Mouse (Mus musculus) hindbrain, embryonic 15.5 days (tissue): ENCODE data around the gene Aaas. TPM values are rescaled to one million over a fixed set of nuclear protein-coding genes. Genes with fewer than 3 reads are reported as not detected.
A peak's percentile ranks its signal among the peaks of the same experiment; 100 is the strongest.

Experiments used
- ATAC-seq: fragments of 200-750 bp; cut with Nextera tagmentation; 2 replicates; pipeline ENCODE4 v1.8.0; 2017; ENCODE audit warnings: low read depth, moderate number of reproducible peaks, moderate TSS enrichment; ENCODE audit not compliant: low FRiP score
- H3K27ac ChIP-seq: fragments of 300-500 bp; sonication (generic); replicated peaks from 2 replicates; pipeline ENCODE4 v1.5.1; 2015; ENCODE audit warnings: mild to moderate bottlenecking, inconsistent platforms
- H3K27me3 ChIP-seq: fragments of 300-500 bp; sonication (generic); 2 replicates; pipeline ENCODE4 v1.6.1; 2015; ENCODE audit warnings: control low read depth, inconsistent platforms
- H3K36me3 ChIP-seq: fragments of 300-500 bp; sonication (generic); 2 replicates; pipeline ENCODE4 v1.6.1; 2015; ENCODE audit warnings: control low read depth, inconsistent platforms
- H3K4me1 ChIP-seq: fragments of 300-500 bp; sonication (generic); replicated peaks from 2 replicates; pipeline ENCODE4 v1.6.1; 2015; ENCODE audit warnings: control low read depth, inconsistent platforms
- H3K4me2 ChIP-seq: fragments of 300-500 bp; sonication (generic); 2 replicates; pipeline ENCODE4 v1.6.1; 2015; ENCODE audit warnings: moderate library complexity, mild to moderate bottlenecking, inconsistent platforms
- H3K4me3 ChIP-seq: fragments of 300-500 bp; sonication (generic); 2 replicates; pipeline ENCODE4 v1.5.1; 2015; ENCODE audit warnings: mild to moderate bottlenecking, inconsistent platforms
- H3K9ac ChIP-seq: fragments of 300-500 bp; sonication (generic); 2 replicates; pipeline ENCODE4 v1.6.1; 2015; ENCODE audit warnings: inconsistent platforms
- H3K9me3 ChIP-seq: fragments of 300-500 bp; sonication (generic); 2 replicates; pipeline ENCODE4 v1.6.1; 2016; ENCODE audit warnings: control low read depth, inconsistent platforms
- WGBS: fragments of 180-500 bp; shearing (Covaris S2); methylation state at CpG from one replicate; pipeline ENCODE4 v1.1.7; 2015; 5-methylcytosine and 5-hydroxymethylcytosine counted together
- polyA plus RNA-seq: library from polyadenylated mRNA; unstranded; fragments of >200 nt; fragmentation: Nextera tagmentation; extraction: Ambion mirVana; gene quantifications from 2 replicates; pipeline ENCODE4 v1.2.1, GENCODE M21; 2015

Gene Aaas
- polyA plus RNA-seq, result 36.8 and 37.9 TPM in 2 replicates

DNA sequence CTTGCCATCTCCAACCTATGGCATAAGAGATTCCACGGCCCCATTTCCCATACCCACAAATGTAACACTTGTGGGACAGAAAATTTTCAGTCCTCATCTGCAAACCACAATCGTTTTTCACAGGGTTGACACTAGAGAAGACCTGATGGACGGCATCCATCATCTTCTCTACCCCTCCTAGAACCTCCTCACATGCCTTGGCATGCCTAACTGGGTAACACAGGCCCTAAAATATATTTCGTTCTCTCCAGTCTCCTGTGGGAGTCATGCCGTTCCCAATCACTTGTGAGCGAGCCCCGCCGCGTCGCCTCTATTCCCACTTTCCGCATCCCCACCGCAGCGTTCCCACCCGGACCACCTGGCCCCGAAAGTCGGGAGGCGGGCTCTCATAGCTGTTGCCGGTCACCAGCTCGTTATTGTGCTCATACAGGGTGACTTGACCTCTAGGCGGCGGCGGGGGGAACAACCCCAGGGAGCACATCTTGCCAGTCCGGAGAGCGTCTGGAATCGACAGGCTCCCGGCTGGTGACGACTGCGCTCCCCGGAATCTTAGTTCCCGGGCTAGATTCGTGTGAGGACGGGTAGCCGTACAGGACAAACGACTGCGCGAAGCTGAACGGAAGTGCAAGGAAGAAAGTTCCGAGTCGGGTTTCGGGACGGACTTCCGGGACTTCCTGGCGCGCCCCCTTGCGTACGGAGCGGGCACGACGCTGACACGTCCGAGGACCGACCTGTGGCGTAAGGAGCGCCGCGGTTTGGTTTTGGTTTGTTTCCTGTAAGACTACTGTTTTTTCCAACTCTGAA lies at the start of gene Aaas:
Aaas (minus strand) TSS at position 634 of the 804 bp plus-strand sequence.
- Histone ChIP-seq H3K9ac (peak within 1 kb of the TSS; percentile 79), H3K27me3 (no peaks in the 10 kb centered on the region), H3K4me3 (peak within 1 kb of the TSS; percentile 86), H3K36me3 (0 out of 2 replicates have a peak, but pooled peaks cover 9% of the 10 kb centered on the region), H3K4me1 (peaks cover 23% of the 10 kb centered on the region), H3K27ac (peak within 1 kb of the TSS; percentile 66), H3K9me3 (no peaks in the 10 kb centered on the region), H3K4me2 (peak within 1 kb of the TSS; percentile 88)
- ATAC-seq, result peak; percentile 92
- under 1% methylated on average over 56 of the region's 56 CpGs for WGBS

DNA sequence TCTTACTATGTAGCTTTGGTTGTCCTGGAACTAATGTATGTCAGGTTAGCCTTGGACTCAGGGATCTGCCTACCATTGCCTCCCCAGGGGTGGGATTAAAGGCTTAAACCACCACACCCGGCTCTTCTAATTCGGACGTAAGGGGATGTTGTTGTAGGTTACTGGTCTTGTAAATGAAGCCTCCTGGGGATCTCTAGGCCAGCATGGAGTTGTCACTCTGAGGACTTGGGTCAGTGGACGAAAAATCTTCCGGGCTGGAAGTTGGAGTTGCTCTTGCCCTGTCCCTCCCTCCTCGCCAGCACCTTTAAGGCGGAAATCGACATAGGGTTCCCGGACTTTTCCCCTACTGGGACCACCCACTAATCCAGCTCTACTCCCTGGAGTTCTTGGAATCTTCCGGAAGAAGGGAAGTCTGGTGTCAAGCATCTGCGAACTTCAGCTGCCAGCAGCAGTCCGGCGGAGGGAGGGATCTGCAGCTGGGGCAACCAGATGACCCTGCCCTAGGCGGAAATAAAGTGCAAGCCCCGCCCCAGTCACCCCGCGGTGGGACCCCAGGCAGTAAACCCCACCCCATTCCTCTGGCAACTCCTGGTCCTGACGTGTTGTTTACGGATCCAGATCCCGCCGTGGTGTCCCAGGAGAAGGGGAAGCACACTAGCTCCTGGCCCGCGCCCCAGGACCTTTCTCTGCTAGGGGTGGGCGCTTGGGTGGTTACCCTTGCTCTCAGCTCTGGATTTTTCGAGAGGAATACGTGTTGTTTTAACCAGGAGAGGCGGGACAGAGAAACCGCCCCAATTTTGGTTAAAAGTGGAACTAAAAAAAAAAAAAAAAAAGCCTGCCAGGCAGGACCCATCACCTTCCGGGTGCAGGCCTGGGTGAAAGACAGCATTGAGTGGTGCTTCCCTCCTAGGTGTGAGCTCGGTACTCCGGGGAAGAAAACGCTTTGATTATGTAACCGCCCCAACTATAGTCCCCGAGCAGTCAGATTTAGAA lies 49.0 kb upstream of the Aaas start:
- Histone ChIP-seq H3K27ac (peak overlapping the region; percentile 65), H3K4me1 (peaks cover 8% of the 10 kb centered on the region), H3K27me3 (no peaks in the 10 kb centered on the region), H3K36me3 (no peaks in the 10 kb centered on the region), H3K9ac (peak overlapping the region; percentile 23), H3K9me3 (no peaks in the 10 kb centered on the region), H3K4me2 (peak overlapping the region; percentile 65), H3K4me3 (peak overlapping the region; percentile 35)
- 6% methylated on average over 34 of the region's 34 CpGs for WGBS
- peak; percentile 19; the same call in 1 of the 2 replicates for ATAC-seq

DNA sequence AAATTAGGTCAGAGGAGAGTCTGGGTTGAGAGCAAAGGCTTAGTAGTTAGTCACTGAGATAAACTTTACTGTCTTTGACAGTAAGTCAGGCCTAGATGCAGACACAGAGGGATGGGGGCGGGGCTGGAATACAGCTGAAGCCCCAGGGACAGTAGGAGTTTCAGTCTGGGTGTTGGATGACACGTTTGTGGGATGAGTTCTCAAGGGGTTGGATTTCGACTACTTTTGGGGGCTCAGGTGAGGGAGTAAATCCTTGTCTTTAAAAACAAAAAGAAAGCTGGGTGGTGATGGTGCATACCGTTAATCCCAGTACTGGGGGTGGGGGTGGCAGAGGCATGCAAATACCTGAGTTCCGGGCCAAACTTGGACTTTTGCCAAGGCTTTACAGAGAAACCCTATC lies 48.1 kb upstream of the Aaas start:
- no peaks in the 10 kb centered on the region for H3K27me3 ChIP-seq
- no peaks in the 10 kb centered on the region for H3K36me3 ChIP-seq
- no peak overlapping the region for H3K4me3 ChIP-seq
- H3K27ac ChIP-seq, result no peak overlapping the region
- no peaks in the 10 kb centered on the region for H3K9me3 ChIP-seq
- no peak for ATAC-seq
- H3K9ac ChIP-seq, result no peak overlapping the region
- H3K4me2 ChIP-seq, result peak overlapping the region; percentile 65; the same call in 1 of the 2 replicates
- peaks cover 8% of the 10 kb centered on the region for H3K4me1 ChIP-seq
- 24% methylated on average over 5 of the region's 5 CpGs for WGBS

DNA sequence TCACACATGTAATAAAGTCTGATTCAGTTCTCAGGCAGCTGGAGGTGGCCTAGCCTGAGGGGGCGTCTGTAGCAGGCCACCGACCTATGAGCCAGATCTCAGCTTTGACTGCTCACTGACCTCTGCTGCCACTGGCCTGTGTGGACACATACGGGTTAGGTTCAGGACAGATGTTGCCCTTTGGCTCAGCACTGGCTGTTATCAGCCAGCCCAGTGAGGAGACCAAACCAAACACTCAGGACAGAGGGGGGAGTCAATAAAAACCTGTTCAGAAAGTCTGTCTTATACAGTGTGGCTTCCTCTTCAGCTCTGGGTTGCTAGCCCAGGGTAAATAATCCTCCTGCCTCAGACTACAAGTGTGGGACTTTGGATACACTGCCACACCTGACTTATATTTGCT lies 44.5 kb upstream of the Aaas start:
- H3K27me3 ChIP-seq, result no peaks in the 10 kb centered on the region
- no peak overlapping the region for H3K4me2 ChIP-seq
- H3K4me3 ChIP-seq, result no peak overlapping the region
- H3K27ac ChIP-seq, result no peak overlapping the region
- H3K4me1 ChIP-seq, result peaks cover 8% of the 10 kb centered on the region
- no peak for ATAC-seq
- WGBS, result 27% methylated on average over 3 of the region's 3 CpGs
- no peak overlapping the region for H3K9ac ChIP-seq
- no peaks in the 10 kb centered on the region for H3K9me3 ChIP-seq
- no peaks in the 10 kb centered on the region for H3K36me3 ChIP-seq

DNA sequence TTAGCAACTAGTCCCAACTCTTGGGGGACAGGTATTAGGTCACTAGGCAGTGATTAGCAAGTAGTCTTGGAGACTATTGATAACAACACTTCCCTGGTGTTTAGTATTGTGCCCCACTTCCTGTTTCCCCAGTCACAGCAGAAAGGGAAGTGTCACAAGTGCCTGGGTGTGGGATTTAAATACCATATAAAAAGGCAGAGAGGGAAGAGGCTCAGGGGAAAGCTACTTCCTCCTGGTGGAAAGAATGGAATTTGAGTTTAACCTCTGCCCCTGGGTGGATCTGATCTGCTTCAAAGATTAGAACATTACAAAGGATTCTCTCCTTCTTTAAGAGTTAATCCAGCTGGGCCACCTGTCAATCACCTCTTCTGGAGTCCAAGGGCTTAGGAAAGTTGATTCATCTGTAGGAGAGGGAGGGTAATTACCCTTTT lies 43.0 kb upstream of the Aaas start:
- no peaks in the 10 kb centered on the region for H3K27me3 ChIP-seq
- H3K27ac ChIP-seq, result no peak overlapping the region
- no peaks in the 10 kb centered on the region for H3K4me1 ChIP-seq
- no peaks in the 10 kb centered on the region for H3K9me3 ChIP-seq
- no peak for ATAC-seq
- no peaks in the 10 kb centered on the region for H3K36me3 ChIP-seq
- no peak overlapping the region for H3K4me3 ChIP-seq
- no peak overlapping the region for H3K4me2 ChIP-seq
- no peak overlapping the region for H3K9ac ChIP-seq

DNA sequence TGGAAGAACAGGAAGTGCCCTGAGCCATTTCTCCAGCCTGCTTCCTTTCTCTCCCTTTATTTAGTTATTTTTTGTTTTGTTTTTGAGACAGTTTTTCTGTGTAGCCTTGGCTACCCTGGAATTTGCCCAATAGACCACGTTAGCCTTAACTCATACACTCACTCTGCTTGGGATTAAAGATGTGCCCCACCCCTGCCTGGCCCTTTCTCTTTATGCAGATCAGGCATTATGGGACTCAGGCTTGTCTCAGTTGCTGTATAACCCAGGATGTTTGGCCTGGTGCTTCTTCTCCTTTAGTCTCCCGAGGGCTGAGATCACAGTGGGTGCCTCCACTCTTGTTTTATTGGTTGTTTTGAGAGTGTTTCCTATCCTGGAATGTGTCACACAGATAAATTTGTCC lies 41.9 kb upstream of the Aaas start:
- Histone ChIP-seq H3K4me1 (no peaks in the 10 kb centered on the region), H3K4me3 (no peak overlapping the region), H3K27ac (no peak overlapping the region), H3K27me3 (no peaks in the 10 kb centered on the region), H3K36me3 (no peaks in the 10 kb centered on the region), H3K4me2 (no peak overlapping the region), H3K9me3 (no peaks in the 10 kb centered on the region), H3K9ac (no peak overlapping the region)
- no peak for ATAC-seq
- 41% methylated on average over 2 of the region's 2 CpGs for WGBS

DNA sequence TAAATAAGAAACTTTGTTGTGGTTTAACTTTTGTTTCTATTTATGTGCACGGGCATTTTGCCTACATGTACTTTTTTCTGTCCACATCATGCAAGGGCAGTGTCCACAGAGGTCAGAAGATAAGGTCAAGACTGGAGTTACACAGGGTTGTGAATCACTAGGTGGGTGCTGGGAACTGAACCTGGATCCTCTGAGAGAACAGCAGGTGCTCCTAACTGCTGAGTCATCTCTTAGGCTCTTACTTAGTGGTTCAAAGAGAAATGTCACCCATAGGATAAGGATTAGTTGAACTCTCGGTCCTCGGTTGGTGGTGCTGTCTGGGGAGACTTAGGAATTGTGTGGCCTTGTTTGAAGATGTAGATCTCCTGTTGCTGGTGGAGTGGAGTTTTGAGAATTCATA lies 38.4 kb upstream of the Aaas start:
- ATAC-seq, result no peak
- 84% methylated on average over 3 of the region's 3 CpGs for WGBS
- H3K9me3 ChIP-seq, result no peaks in the 10 kb centered on the region

DNA sequence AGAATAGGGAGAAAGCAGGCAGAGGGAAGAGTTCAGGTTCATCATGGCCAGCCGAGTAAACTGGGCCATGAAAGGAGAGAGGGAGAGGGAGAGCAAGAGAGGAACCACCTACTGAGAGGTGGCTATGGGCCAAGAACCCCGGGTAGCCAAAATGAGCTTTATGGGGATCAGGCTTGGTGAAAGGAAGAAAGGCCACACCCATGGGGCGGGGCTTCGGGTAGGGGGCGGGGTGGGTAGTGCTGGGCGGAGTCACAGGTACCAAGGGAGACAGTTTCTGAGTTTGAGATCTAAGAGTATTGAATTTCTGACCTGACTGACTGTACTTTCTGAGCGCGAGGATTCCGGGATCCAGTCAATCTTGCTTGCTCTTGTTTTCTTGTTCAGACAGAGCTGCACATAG lies 36.1 kb upstream of the Aaas start:
- Histone ChIP-seq H3K27ac (no peak overlapping the region), H3K27me3 (no peaks in the 10 kb centered on the region), H3K36me3 (no peaks in the 10 kb centered on the region), H3K4me1 (no peaks in the 10 kb centered on the region), H3K4me3 (no peak overlapping the region), H3K4me2 (no peak overlapping the region), H3K9ac (no peak overlapping the region), H3K9me3 (no peaks in the 10 kb centered on the region)
- no peak for ATAC-seq
- 48% methylated on average over 9 of the region's 9 CpGs for WGBS

More for the DNA sequence above, 38.4 kb upstream of the Aaas start:
- H3K27me3 ChIP-seq, result no peaks in the 10 kb centered on the region
- no peaks in the 10 kb centered on the region for H3K36me3 ChIP-seq
- H3K4me1 ChIP-seq, result no peaks in the 10 kb centered on the region
- no peak overlapping the region for H3K4me3 ChIP-seq
- no peak overlapping the region for H3K27ac ChIP-seq
- H3K4me2 ChIP-seq, result no peak overlapping the region
- no peak overlapping the region for H3K9ac ChIP-seq

DNA sequence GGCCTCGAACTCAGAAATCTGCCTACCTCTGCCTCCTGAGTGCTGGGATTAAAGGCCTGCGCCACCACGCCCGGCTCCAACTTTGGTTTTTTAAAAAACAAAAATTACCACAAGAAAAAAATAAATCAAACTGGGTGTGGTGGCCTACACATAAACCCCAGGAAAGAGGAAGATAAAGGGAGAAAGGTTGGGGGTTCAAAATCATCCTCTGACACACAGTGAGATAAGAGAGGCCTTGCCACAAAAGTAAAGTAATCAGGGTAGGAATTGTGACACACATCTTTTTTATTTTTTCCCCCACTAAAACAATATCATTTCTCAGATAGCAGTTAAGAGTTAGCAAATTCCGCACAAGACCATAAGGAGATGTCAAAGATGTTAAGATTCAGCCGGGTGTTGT lies 33.1 kb upstream of the Aaas start:
- Histone ChIP-seq H3K4me1 (no peaks in the 10 kb centered on the region), H3K4me2 (no peak overlapping the region), H3K9me3 (no peaks in the 10 kb centered on the region), H3K9ac (no peak overlapping the region), H3K27me3 (no peaks in the 10 kb centered on the region), H3K36me3 (no peaks in the 10 kb centered on the region), H3K27ac (no peak overlapping the region), H3K4me3 (no peak overlapping the region)
- no peak for ATAC-seq
- WGBS, result 86% methylated on average over 6 of the region's 6 CpGs

DNA sequence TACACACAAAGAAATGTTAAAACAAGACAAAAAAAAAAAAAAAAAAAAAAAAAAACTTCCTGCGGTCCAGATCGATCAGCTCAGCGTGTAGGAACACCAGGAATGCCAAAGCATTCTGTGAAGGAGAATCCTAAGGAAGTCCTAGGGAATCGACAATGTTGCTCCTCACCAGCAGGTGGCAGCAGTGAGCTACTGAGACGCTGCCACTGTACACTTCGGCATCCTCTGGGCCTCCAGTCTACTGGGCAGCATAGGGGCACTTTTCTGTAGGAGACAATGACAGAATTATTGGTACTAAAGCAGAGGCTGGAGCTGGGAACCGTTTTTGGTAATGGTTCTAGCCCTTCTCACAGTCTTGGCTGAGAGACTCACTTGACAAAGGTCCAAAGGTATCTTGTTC lies 31.0 kb upstream of the Aaas start:
- Histone ChIP-seq H3K4me1 (peaks cover 8% of the 10 kb centered on the region), H3K27me3 (no peaks in the 10 kb centered on the region), H3K27ac (no peak overlapping the region), H3K4me3 (no peak overlapping the region), H3K9ac (no peak overlapping the region), H3K36me3 (no peaks in the 10 kb centered on the region), H3K9me3 (no peaks in the 10 kb centered on the region), H3K4me2 (no peak overlapping the region)
- ATAC-seq, result peak; percentile 85
- 7% methylated on average over 7 of the region's 7 CpGs for WGBS

DNA sequence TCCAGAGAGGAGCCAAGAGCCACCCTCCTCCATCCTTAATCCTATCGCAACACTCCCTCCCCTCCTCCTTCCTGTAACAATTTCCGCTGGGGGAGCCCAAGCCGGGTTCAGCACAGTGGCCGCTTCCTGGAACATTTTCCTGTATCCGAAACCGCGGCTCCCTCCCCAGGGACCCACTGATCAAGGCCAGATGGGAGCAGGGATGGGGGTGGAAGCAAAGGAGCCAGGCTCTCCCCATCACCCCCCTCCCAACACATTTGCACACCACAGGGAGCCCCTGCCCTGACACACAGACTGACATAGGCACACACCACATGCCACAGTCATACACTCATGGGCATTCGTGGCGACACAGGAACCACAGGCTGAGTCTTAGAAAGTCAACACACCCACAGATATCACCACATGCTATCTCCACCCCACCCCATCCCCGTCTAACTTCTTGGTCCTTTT lies 27.3 kb upstream of the Aaas start:
- peaks cover 15% of the 10 kb centered on the region for H3K4me1 ChIP-seq
- no peak overlapping the region for H3K27ac ChIP-seq
- H3K27me3 ChIP-seq, result no peaks in the 10 kb centered on the region
- peak overlapping the region; percentile 97 for H3K4me2 ChIP-seq
- no peak overlapping the region for H3K4me3 ChIP-seq
- no peak for ATAC-seq
- WGBS, result 4% methylated on average over 10 of the region's 10 CpGs
- H3K9me3 ChIP-seq, result no peaks in the 10 kb centered on the region
- no peak overlapping the region for H3K9ac ChIP-seq
- no peaks in the 10 kb centered on the region for H3K36me3 ChIP-seq

DNA sequence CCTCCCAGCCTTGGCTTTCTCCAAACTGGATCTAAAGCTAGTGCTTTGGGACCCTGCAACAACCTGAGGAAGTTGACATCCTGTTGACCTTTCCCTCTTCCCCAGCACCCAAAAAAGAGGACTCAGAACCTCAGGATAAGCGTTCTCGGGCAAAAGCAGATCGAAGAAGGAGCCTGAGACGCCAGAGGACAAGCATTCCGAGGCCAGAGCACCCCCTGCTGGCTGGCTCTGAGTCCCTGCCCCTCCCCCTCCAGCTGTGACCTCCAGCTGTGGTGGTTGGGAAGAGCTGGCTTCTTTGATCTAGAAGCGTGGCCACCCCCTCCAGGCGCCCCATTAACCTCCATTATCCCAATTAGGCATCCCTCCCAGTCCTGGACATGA lies 26.6 kb upstream of the Aaas start:
- WGBS, result 0% methylated on average over 7 of the region's 7 CpGs
- H3K27ac ChIP-seq, result peak overlapping the region; percentile 54

More for the DNA sequence above, 26.6 kb upstream of the Aaas start:
- Histone ChIP-seq H3K9me3 (no peaks in the 10 kb centered on the region), H3K4me2 (peak overlapping the region; percentile 97), H3K9ac (peak overlapping the region; percentile 58), H3K4me3 (peak overlapping the region; percentile 57), H3K4me1 (peaks cover 15% of the 10 kb centered on the region), H3K36me3 (no peaks in the 10 kb centered on the region), H3K27me3 (0 out of 2 replicates have a peak, but pooled peaks cover 2% of the 10 kb centered on the region)
- peak; percentile 71 for ATAC-seq
